Mouse (Mus musculus) stomach, postnatal 0 days (tissue): ENCODE results near the gene Abcc5.

ENCODE experiments used
- CTCF ChIP-seq: IDR thresholded peaks from 2 replicates; pipeline ENCODE4 v1.5.1; 2016; ENCODE audit warnings: antibody characterized with exemption, low read depth, mild to moderate bottlenecking, moderate library complexity
- EP300 ChIP-seq: optimal IDR thresholded peaks from 2 replicates; pipeline ENCODE3; 2016; ENCODE audit warnings: antibody characterized with exemption

DNA sequence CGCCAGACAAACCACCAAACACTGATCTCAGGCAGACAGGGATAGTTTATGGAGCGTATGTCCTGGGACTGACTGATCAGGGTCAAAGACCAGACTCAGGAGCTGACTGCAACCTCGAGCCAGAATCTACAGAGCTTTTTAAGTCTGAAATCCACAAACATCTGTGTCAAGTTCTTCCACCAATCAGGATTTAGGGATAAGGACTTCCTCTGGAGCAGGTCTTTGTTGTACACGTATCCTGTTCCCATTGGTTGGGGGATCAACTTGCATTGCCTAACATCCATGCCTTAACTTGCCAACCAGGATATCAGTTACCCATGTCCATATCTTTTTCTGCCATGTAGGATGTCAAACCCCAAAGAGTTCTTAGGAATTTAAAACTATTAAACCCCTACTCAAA is 1.4 kb upstream of the Abcc5 start:
- no peak for TF ChIP-seq CTCF
- TF ChIP-seq EP300: no peak
